Mouse (Mus musculus): ENCODE measurements around the gene Olfr1148. TPM values are rescaled to one million over a fixed set of nuclear protein-coding genes. Genes with fewer than 3 reads are reported as not detected.

The Olfr1148 gene
- not detected for polyA plus RNA-seq (2017; shearing (Covaris generic))

DNA sequence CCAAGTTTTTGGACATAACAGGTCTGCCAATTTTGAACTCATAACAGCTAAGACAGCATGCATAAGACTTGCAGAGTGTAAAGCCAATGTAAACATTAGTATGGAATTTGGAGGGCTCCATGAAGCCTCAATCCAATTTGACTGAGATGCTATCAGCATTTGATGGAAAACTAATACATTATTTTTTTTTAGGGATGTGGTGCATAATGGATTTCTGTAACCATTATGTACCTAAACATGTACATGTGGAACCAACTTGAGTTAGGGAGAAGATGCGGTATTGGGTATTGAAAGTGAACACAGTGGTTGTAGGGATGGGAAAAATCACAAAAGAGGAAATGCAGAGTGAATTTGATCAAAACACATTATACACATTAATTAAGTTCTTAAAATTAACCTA lies at the start of gene Olfr1148:
TSS of gene Olfr1148 (plus strand) at position 301 of the 400 bp plus-strand sequence.

DNA sequence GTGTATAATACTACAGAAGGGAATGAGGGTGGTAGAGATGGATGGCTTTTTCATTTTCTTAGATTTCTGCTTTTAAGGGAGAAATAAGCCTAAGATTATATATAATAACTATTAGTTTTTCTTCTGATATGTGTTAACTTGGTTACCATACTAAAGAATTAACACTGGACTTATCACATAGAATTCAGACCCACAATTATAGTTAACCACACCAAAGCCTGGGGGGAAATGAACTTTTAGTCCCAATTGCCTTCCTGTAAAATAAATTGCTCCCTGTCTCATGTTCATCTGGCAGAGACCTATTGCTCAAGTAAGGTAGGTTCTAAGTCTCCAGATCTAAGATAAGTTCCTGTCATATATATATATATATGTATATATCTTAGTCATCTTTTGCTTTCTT lies 30.0 kb upstream of the Olfr1148 start, which contains the start of gene Olfr1143:
TSS of gene Olfr1143 (plus strand) at position 301 of the 400 bp plus-strand sequence.

DNA sequence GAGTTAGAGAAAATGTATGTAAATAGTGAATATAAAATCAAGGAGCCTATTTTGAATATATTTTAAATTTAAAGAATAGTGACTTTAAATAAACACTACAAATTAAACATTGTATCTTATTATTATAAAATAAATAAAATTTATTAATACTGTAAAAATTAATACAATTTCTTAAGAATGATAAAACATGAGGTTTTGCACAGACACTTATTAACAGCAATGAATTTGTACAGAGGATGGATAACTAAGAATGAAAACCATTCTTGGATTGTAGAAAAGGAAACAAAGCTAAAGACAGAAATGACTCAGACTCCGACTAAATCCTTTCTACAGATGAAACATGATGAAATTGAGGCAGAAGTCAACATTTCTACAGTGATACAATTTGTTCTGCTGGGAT lies 20.8 kb upstream of the Olfr1148 start, which contains the start of gene Olfr1145:
TSS of gene Olfr1145 (plus strand) at position 301 of the 400 bp plus-strand sequence.

DNA sequence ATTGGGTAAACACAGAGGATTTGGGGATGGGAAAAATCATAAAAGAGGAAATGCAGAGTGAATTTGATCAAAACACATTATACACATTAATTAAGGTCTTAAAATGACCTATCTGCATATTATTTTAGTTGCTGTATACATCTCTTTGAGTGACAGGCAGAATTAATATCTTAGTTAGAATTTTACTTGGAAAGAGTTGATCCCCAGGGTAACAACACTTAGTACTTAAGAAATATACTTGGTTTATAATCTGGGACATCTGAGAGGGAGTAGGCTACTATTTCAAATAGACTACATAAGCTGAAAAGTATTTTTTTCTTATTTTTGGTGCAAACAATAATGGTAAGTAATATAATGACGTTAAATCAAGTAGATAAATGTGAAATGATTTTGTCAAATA lies 13.4 kb downstream of the Olfr1148 start, which contains the start of gene Olfr1150-ps1:
TSS of gene Olfr1150-ps1 (plus strand) at position 301 of the 400 bp plus-strand sequence.

DNA sequence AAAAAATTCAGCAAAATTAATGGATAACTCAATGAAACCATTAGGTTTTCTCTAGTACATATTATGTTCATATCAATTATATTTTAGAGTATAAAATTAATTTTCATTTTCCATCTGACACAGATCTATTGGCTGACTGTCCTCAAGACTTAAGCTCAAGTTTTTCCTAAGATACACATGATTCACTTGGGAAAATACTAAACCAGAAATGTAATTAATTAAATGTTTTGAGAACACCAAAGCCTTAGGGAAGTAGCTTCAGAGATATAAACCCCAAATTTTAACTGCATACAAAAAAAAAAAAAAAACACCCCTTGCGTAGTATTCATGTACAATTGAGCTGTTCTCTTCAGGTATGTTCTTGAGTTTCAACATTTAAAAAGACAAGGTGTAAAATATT lies 25.2 kb downstream of the Olfr1148 start, which contains the start of gene Olfr1151:
TSS of gene Olfr1151 (plus strand) at position 301 of the 400 bp plus-strand sequence.

DNA sequence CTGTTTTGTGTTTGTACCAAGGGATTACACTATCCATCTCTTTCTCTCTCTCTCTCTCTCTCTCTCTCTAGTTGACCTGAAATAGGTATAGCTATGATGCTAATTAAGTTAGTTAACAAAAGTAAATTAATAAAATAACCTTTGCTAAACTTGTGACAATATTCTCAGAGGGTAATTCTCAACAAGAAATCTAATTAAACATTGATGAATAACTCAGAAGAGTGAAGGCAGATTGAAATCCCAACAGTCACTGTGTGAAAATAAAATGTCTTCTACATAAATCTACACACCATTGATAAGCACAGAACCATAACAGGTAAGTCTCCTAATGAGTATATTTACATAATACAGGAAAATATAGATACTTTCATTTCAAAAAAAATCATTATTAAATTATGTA lies 35.9 kb downstream of the Olfr1148 start, which contains the start of gene Olfr1152:
TSS of gene Olfr1152 (plus strand) at position 301 of the 400 bp plus-strand sequence.

Other genes starting within 250 kb of the Olfr1148 start
- gene Olfr1130, start 224.3 kb upstream of the Olfr1148 start, polyA plus RNA-seq (2017; shearing (Covaris generic)), result not detected
- gene Olfr1131, start 203.4 kb upstream of the Olfr1148 start, polyA plus RNA-seq (2017; shearing (Covaris generic)), result not detected
- gene Olfr1132, start 193.0 kb upstream of the Olfr1148 start, polyA plus RNA-seq (2017; shearing (Covaris generic)), result not detected
- not detected for gene Olfr1133, start 183.2 kb upstream of the Olfr1148 start, polyA plus RNA-seq (2017; shearing (Covaris generic))
- gene Olfr1134, start 172.1 kb upstream of the Olfr1148 start, polyA plus RNA-seq (2017; shearing (Covaris generic)), result not detected
- not detected for gene Olfr1135, start 156.9 kb upstream of the Olfr1148 start, polyA plus RNA-seq (2017; shearing (Covaris generic))
- gene Olfr1136, start 136.6 kb upstream of the Olfr1148 start, polyA plus RNA-seq (2017; shearing (Covaris generic)), result not detected
- not detected for gene Olfr1137, start 117.4 kb upstream of the Olfr1148 start, polyA plus RNA-seq (2017; shearing (Covaris generic))
- not detected for gene Olfr1138, start 90.6 kb upstream of the Olfr1148 start, polyA plus RNA-seq (2017; shearing (Covaris generic))
- gene Olfr1140, start 86.8 kb upstream of the Olfr1148 start, polyA plus RNA-seq (2017; shearing (Covaris generic)), result not detected
- not detected for gene Olfr1141, start 76.5 kb upstream of the Olfr1148 start, polyA plus RNA-seq (2017; shearing (Covaris generic))
- gene Olfr152, start 51.0 kb upstream of the Olfr1148 start, polyA plus RNA-seq (2017; shearing (Covaris generic)), result not detected
- gene Olfr1143, start 29.9 kb upstream of the Olfr1148 start, polyA plus RNA-seq (2017; shearing (Covaris generic)), result not detected
- not detected for gene Olfr1145, start 20.7 kb upstream of the Olfr1148 start, polyA plus RNA-seq (2017; shearing (Covaris generic))
- gene Olfr1150-ps1, start 13.5 kb downstream of the Olfr1148 start, polyA plus RNA-seq (2017; shearing (Covaris generic)), result not detected
- gene Olfr1151, start 25.3 kb downstream of the Olfr1148 start, polyA plus RNA-seq (2017; shearing (Covaris generic)), result not detected
- gene Olfr1152, start 36.0 kb downstream of the Olfr1148 start, polyA plus RNA-seq (2017; shearing (Covaris generic)), result 0.04 TPM
- not detected for gene Olfr1153, start 64.4 kb downstream of the Olfr1148 start, polyA plus RNA-seq (2017; shearing (Covaris generic))
- not detected for gene Olfr1154, start 74.6 kb downstream of the Olfr1148 start, polyA plus RNA-seq (2017; shearing (Covaris generic))
- not detected for gene Olfr1155, start 114.6 kb downstream of the Olfr1148 start, polyA plus RNA-seq (2017; shearing (Covaris generic))
- 0.11 TPM for gene Olfr1156, start 122.6 kb downstream of the Olfr1148 start, polyA plus RNA-seq (2017; shearing (Covaris generic))
- not detected for gene Olfr1157, start 137.8 kb downstream of the Olfr1148 start, polyA plus RNA-seq (2017; shearing (Covaris generic))
- gene Olfr74, start 144.1 kb downstream of the Olfr1148 start, polyA plus RNA-seq (2017; shearing (Covaris generic)), result not detected
- not detected for gene Olfr1158, start 159.6 kb downstream of the Olfr1148 start, polyA plus RNA-seq (2017; shearing (Covaris generic))
- not detected for gene Olfr1160, start 177.7 kb downstream of the Olfr1148 start, polyA plus RNA-seq (2017; shearing (Covaris generic))
- gene Olfr1161, start 192.2 kb downstream of the Olfr1148 start, polyA plus RNA-seq (2017; shearing (Covaris generic)), result not detected
- not detected for gene Olfr73, start 207.2 kb downstream of the Olfr1148 start, polyA plus RNA-seq (2017; shearing (Covaris generic))
- not detected for gene Olfr1162, start 220.6 kb downstream of the Olfr1148 start, polyA plus RNA-seq (2017; shearing (Covaris generic))
- not detected for gene Olfr1163, start 241.3 kb downstream of the Olfr1148 start, polyA plus RNA-seq (2017; shearing (Covaris generic))

Data from CD4-positive, CD25-positive, alpha-beta regulatory T cell, adult 9 weeks (primary cell).